Mouse (Mus musculus) retina, adult 2 months (tissue): ENCODE data around the gene Tppp3.
A peak's percentile ranks its signal among the peaks of the same experiment; 100 is the strongest.

Experiments used
- DNase-seq: peaks from one replicate; pipeline ENCODE4 v3.0.0-alpha.2; 2012; ENCODE audit warnings: low read depth, low spot score

The Tppp3 gene

GRCm38 (mm10) chr8:105471314-105472015 is at the start of gene Tppp3:
Tppp3 (minus strand) TSS chr8:105471526.
- DNase-seq: peak; percentile 53

GRCm38 (mm10) chr8:105521061-105521460 is 49.7 kb upstream of the Tppp3 start:
- no peak for DNase-seq

- DNase-seq: no peak
Observed at GRCm38 (mm10) chr8:105520521-105520920, 49.2 kb upstream of the Tppp3 start.

GRCm38 (mm10) chr8:105519591-105519990 is 48.3 kb upstream of the Tppp3 start:
- DNase-seq: no peak

- no peak for DNase-seq
Observed at GRCm38 (mm10) chr8:105518436-105519313, 47.3 kb upstream of the Tppp3 start, which contains the start of gene Hsd11b2. Hsd11b2 (plus strand) TSS chr8:105518755.

- no peak for DNase-seq
Observed at GRCm38 (mm10) chr8:105517346-105517745, 46.0 kb upstream of the Tppp3 start.

- peak; percentile 49 for DNase-seq
Observed at GRCm38 (mm10) chr8:105516018-105516645, 44.8 kb upstream of the Tppp3 start.

- DNase-seq: no peak
Observed at GRCm38 (mm10) chr8:105514656-105515055, 43.3 kb upstream of the Tppp3 start.

GRCm38 (mm10) chr8:105514194-105514593 is 42.9 kb upstream of the Tppp3 start:
- no peak for DNase-seq

- DNase-seq: no peak
Observed at GRCm38 (mm10) chr8:105509997-105510735, 38.8 kb upstream of the Tppp3 start.

- no peak for DNase-seq
Observed at GRCm38 (mm10) chr8:105508758-105509157, 37.4 kb upstream of the Tppp3 start.

- DNase-seq: no peak
Observed at GRCm38 (mm10) chr8:105506977-105507376, 35.7 kb upstream of the Tppp3 start.

- no peak for DNase-seq
Observed at GRCm38 (mm10) chr8:105504617-105505016, 33.3 kb upstream of the Tppp3 start.

GRCm38 (mm10) chr8:105499787-105500186 is 28.5 kb upstream of the Tppp3 start:
- no peak for DNase-seq

- peak; percentile 57 for DNase-seq
Observed at GRCm38 (mm10) chr8:105496439-105497180, 25.3 kb upstream of the Tppp3 start, which contains the start of gene Zdhhc1. Zdhhc1 (minus strand) TSS chr8:105496902.

- DNase-seq: no peak
Observed at GRCm38 (mm10) chr8:105495350-105496302, 24.3 kb upstream of the Tppp3 start.

GRCm38 (mm10) chr8:105494566-105494965 is 23.2 kb upstream of the Tppp3 start:
- DNase-seq: no peak

- no peak for DNase-seq
Observed at GRCm38 (mm10) chr8:105493495-105493894, 22.2 kb upstream of the Tppp3 start.

- DNase-seq: no peak
Observed at GRCm38 (mm10) chr8:105489281-105489680, 18.0 kb upstream of the Tppp3 start.

- DNase-seq: no peak
Observed at GRCm38 (mm10) chr8:105488082-105488481, 16.8 kb upstream of the Tppp3 start.
